Mouse (Mus musculus) kidney, embryonic 14.5 days (tissue): ENCODE results near the gene Gpc5. TPM values are rescaled to one million over a fixed set of nuclear protein-coding genes. Genes with fewer than 3 reads are reported as not detected.

Experiments used
- ATAC-seq: fragments of 200-750 bp; cut with Nextera tagmentation; 2 replicates; pipeline ENCODE4 v1.8.0; 2017; ENCODE audit warnings: moderate number of reproducible peaks, mild to moderate bottlenecking, moderate TSS enrichment, moderate library complexity; ENCODE audit not compliant: low FRiP score, low TSS enrichment
- H3K27ac ChIP-seq: fragments of 300-500 bp; sonication (generic); 2 replicates; pipeline ENCODE4 v1.5.1; 2014; ENCODE audit warnings: low read depth, mild to moderate bottlenecking, low read length, moderate library complexity, mixed read lengths
- H3K27me3 ChIP-seq: fragments of 300-500 bp; sonication (generic); 2 replicates; pipeline ENCODE4 v1.6.1; 2014; ENCODE audit warnings: mild to moderate bottlenecking, low read length; ENCODE audit not compliant: control insufficient read depth, insufficient read depth
- H3K36me3 ChIP-seq: fragments of 300-500 bp; sonication (generic); 2 replicates; pipeline ENCODE4 v1.6.1; 2014; ENCODE audit warnings: low read length, mixed read lengths; ENCODE audit not compliant: control insufficient read depth, insufficient read depth
- H3K4me1 ChIP-seq: fragments of 300-500 bp; sonication (generic); 2 replicates; pipeline ENCODE4 v1.6.1; 2014; ENCODE audit warnings: low read length, mixed read lengths; ENCODE audit not compliant: control insufficient read depth, insufficient read depth
- H3K4me2 ChIP-seq: fragments of 300-500 bp; sonication (generic); replicated peaks from 2 replicates; pipeline ENCODE4 v1.6.1; 2014; ENCODE audit warnings: low read depth, mild to moderate bottlenecking, low read length
- H3K4me3 ChIP-seq: fragments of 300-500 bp; sonication (generic); 2 replicates; pipeline ENCODE4 v1.5.1; 2014; ENCODE audit warnings: mild to moderate bottlenecking, low read length
- H3K9ac ChIP-seq: fragments of 300-500 bp; sonication (generic); 2 replicates; pipeline ENCODE4 v1.6.1; 2014; ENCODE audit warnings: low read depth, mild to moderate bottlenecking, low read length, moderate library complexity
- H3K9me3 ChIP-seq: fragments of 300-500 bp; sonication (generic); 2 replicates; pipeline ENCODE4 v1.6.1; 2016; ENCODE audit warnings: low read length; ENCODE audit not compliant: control insufficient read depth
- WGBS: fragments of 180-500 bp; shearing (Covaris S2); extraction: QIAGEN DNeasy Blood & Tissue Kit; methylation state at CpG from one replicate; pipeline ENCODE4 v1.1.7; 2014; 5-methylcytosine and 5-hydroxymethylcytosine counted together
- polyA plus RNA-seq: library from polyadenylated mRNA; unstranded; fragments of >200 nt; fragmentation: Nextera tagmentation; extraction: Ambion mirVana; gene quantifications from 2 replicates; pipeline ENCODE4 v1.2.1, GENCODE M21; 2014

Gene Gpc5
- polyA plus RNA-seq, 1 experiment from 2014 or later, result 7.6 TPM

- H3K36me3 ChIP-seq, result no peaks in the 10 kb centered on the region
- 53% methylated on average over 8 of the region's 8 CpGs for WGBS
- H3K9me3 ChIP-seq, result no peaks in the 10 kb centered on the region
- H3K27ac ChIP-seq, result no peak overlapping the region
- no peak overlapping the region for H3K4me2 ChIP-seq
- H3K4me1 ChIP-seq, result no peaks in the 10 kb centered on the region
- H3K9ac ChIP-seq, result no peak overlapping the region
- H3K4me3 ChIP-seq, result no peak overlapping the region
- H3K27me3 ChIP-seq, result no peaks in the 10 kb centered on the region
- peak; percentile 64; the same call in 1 of the 2 replicates for ATAC-seq
These were observed 508.4 kb downstream of the Gpc5 start for GRCm38 (mm10) chr14:115600259-115601029.

- no peaks in the 10 kb centered on the region for H3K36me3 ChIP-seq
- H3K4me2 ChIP-seq, result no peak overlapping the region
- H3K4me1 ChIP-seq, result no peaks in the 10 kb centered on the region
- WGBS, result 84% methylated on average over 4 of the region's 4 CpGs
- no peak overlapping the region for H3K9ac ChIP-seq
- H3K4me3 ChIP-seq, result no peak overlapping the region
- no peak for ATAC-seq
- no peak overlapping the region for H3K27ac ChIP-seq
- no peaks in the 10 kb centered on the region for H3K9me3 ChIP-seq
- no peaks in the 10 kb centered on the region for H3K27me3 ChIP-seq
These were observed 522.1 kb downstream of the Gpc5 start for GRCm38 (mm10) chr14:115614154-115614553.

- H3K27me3 ChIP-seq, result no peaks in the 10 kb centered on the region
- no peaks in the 10 kb centered on the region for H3K9me3 ChIP-seq
- H3K9ac ChIP-seq, result no peak overlapping the region
- H3K4me2 ChIP-seq, result no peak overlapping the region
- WGBS, result 65% methylated on average over 2 of the region's 2 CpGs
- no peaks in the 10 kb centered on the region for H3K36me3 ChIP-seq
- H3K27ac ChIP-seq, result no peak overlapping the region
- H3K4me1 ChIP-seq, result no peaks in the 10 kb centered on the region
- no peak overlapping the region for H3K4me3 ChIP-seq
- no peak for ATAC-seq
These were observed 524.3 kb downstream of the Gpc5 start for GRCm38 (mm10) chr14:115616305-115616704.

GRCm38 (mm10) chr14:115616846-115617245 lies 524.8 kb downstream of the Gpc5 start:
- 60% methylated on average over 7 of the region's 7 CpGs for WGBS
- H3K4me1 ChIP-seq, result no peaks in the 10 kb centered on the region
- no peaks in the 10 kb centered on the region for H3K36me3 ChIP-seq
- no peak for ATAC-seq
- no peak overlapping the region for H3K4me2 ChIP-seq
- H3K9me3 ChIP-seq, result no peaks in the 10 kb centered on the region
- H3K27me3 ChIP-seq, result no peaks in the 10 kb centered on the region
- no peak overlapping the region for H3K9ac ChIP-seq
- no peak overlapping the region for H3K4me3 ChIP-seq
- H3K27ac ChIP-seq, result no peak overlapping the region

GRCm38 (mm10) chr14:115620473-115620872 lies 528.5 kb downstream of the Gpc5 start:
- Histone ChIP-seq H3K27ac (no peak overlapping the region), H3K4me2 (no peak overlapping the region), H3K27me3 (no peaks in the 10 kb centered on the region), H3K9ac (no peak overlapping the region), H3K36me3 (no peaks in the 10 kb centered on the region), H3K9me3 (no peaks in the 10 kb centered on the region), H3K4me3 (no peak overlapping the region), H3K4me1 (no peaks in the 10 kb centered on the region)
- no peak for ATAC-seq

- Histone ChIP-seq H3K9me3 (0 out of 2 replicates have a peak, but pooled peaks cover 6% of the 10 kb centered on the region), H3K4me1 (no peaks in the 10 kb centered on the region), H3K27ac (no peak overlapping the region), H3K4me2 (no peak overlapping the region), H3K36me3 (no peaks in the 10 kb centered on the region), H3K9ac (no peak overlapping the region), H3K27me3 (no peaks in the 10 kb centered on the region), H3K4me3 (no peak overlapping the region)
- no peak for ATAC-seq
- WGBS, result 71% methylated on average over 7 of the region's 7 CpGs
These were observed 539.3 kb downstream of the Gpc5 start for GRCm38 (mm10) chr14:115631160-115631898.

GRCm38 (mm10) chr14:115633311-115633710 lies 541.3 kb downstream of the Gpc5 start:
- no peak overlapping the region for H3K4me3 ChIP-seq
- H3K4me1 ChIP-seq, result no peaks in the 10 kb centered on the region
- ATAC-seq, result no peak
- no peak overlapping the region for H3K27ac ChIP-seq
- no peaks in the 10 kb centered on the region for H3K27me3 ChIP-seq
- no peak overlapping the region for H3K4me2 ChIP-seq
- H3K9me3 ChIP-seq, result 0 out of 2 replicates have a peak, but pooled peaks cover 6% of the 10 kb centered on the region
- H3K9ac ChIP-seq, result no peak overlapping the region
- H3K36me3 ChIP-seq, result no peaks in the 10 kb centered on the region
- 83% methylated on average over 1 of the region's 1 CpGs for WGBS

- no peak for ATAC-seq
- no peak overlapping the region for H3K4me2 ChIP-seq
- H3K27me3 ChIP-seq, result no peaks in the 10 kb centered on the region
- 84% methylated on average over 2 of the region's 2 CpGs for WGBS
- H3K4me1 ChIP-seq, result no peaks in the 10 kb centered on the region
- H3K27ac ChIP-seq, result no peak overlapping the region
- no peak overlapping the region for H3K4me3 ChIP-seq
- no peaks in the 10 kb centered on the region for H3K36me3 ChIP-seq
- H3K9ac ChIP-seq, result no peak overlapping the region
- H3K9me3 ChIP-seq, result no peaks in the 10 kb centered on the region
These were observed 587.9 kb downstream of the Gpc5 start for GRCm38 (mm10) chr14:115679875-115680274.

GRCm38 (mm10) chr14:115746013-115746412 lies 654.0 kb downstream of the Gpc5 start:
- H3K9me3 ChIP-seq, result no peaks in the 10 kb centered on the region
- H3K9ac ChIP-seq, result no peak overlapping the region
- H3K4me3 ChIP-seq, result no peak overlapping the region
- 90% methylated on average over 1 of the region's 1 CpGs for WGBS
- H3K27ac ChIP-seq, result no peak overlapping the region
- no peaks in the 10 kb centered on the region for H3K27me3 ChIP-seq
- ATAC-seq, result no peak
- no peak overlapping the region for H3K4me2 ChIP-seq
- no peaks in the 10 kb centered on the region for H3K4me1 ChIP-seq
- H3K36me3 ChIP-seq, result no peaks in the 10 kb centered on the region
